In the genomic region with DNA sequence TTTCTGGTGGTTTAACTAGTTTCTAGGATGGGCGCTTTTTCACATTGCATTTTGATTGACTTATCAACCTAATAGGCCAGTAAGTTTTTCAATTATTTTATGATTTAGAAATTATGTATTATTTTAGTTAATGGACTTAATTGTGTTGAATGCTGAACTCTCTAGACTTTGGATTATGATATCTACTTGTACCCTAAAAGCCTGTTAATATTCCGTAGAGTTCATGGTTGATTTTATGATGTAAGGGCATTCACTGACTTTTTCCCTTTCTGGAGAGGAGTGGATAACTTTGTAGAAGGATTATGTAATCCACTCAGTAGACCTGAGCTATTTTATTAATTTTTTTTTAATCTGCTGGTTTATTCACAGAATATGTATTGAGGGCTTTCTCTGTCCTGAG, we compare ENCODE assay signal across 32 mouse cellular contexts.
"Had no signal": no experiment of that assay in that cellular context is flagged by ENCODE, and none has a peak within 500 bp of the region (broad histone marks: within the 10 kb centered on the region; RNA-seq: fewer than 3 reads in every experiment).

No protein-coding gene starts in this region.

- H3K27ac ChIP-seq: heart, embryonic 10.5 days; heart, embryonic 13.5 days; hindbrain, embryonic 10.5 days; hindbrain, embryonic 12.5 days; hindbrain, embryonic 14.5 days; hindbrain, embryonic 15.5 days; hindbrain, postnatal 0 days; intestine, embryonic 15.5 days; kidney, postnatal 0 days had no signal

- ATAC-seq: hindbrain, embryonic 16.5 days; hindbrain, postnatal 0 days; intestine, embryonic 15.5 days; intestine, embryonic 16.5 days; intestine, postnatal 0 days had no signal

- H3K4me3 ChIP-seq: heart, embryonic 10.5 days; heart, embryonic 12.5 days; heart, embryonic 13.5 days; heart, embryonic 15.5 days; hindbrain, embryonic 10.5 days; hindbrain, embryonic 12.5 days; hindbrain, embryonic 13.5 days; hindbrain, embryonic 15.5 days; intestine, embryonic 15.5 days; kidney, embryonic 15.5 days had no signal

- H3K4me1 ChIP-seq: hindbrain, embryonic 12.5 days; hindbrain, embryonic 13.5 days; hindbrain, embryonic 15.5 days had no signal

- H3K36me3 ChIP-seq: heart, embryonic 10.5 days; heart, embryonic 12.5 days; heart, embryonic 13.5 days; heart, embryonic 15.5 days; hindbrain, embryonic 10.5 days; hindbrain, embryonic 12.5 days; hindbrain, embryonic 13.5 days; hindbrain, embryonic 15.5 days; intestine, embryonic 15.5 days; kidney, embryonic 15.5 days had no signal

- H3K9ac ChIP-seq: heart, embryonic 12.5 days; heart, embryonic 13.5 days; heart, embryonic 15.5 days; hindbrain, embryonic 12.5 days; hindbrain, embryonic 13.5 days; hindbrain, embryonic 14.5 days; hindbrain, embryonic 15.5 days; intestine, embryonic 15.5 days; kidney, embryonic 15.5 days had no signal

- H3K27me3 ChIP-seq: heart, embryonic 12.5 days; heart, embryonic 13.5 days; heart, embryonic 15.5 days; hindbrain, embryonic 12.5 days; hindbrain, embryonic 13.5 days; hindbrain, embryonic 15.5 days; intestine, embryonic 15.5 days; kidney, embryonic 15.5 days had no signal

- H3K4me2 ChIP-seq: heart, embryonic 11.5 days; heart, embryonic 12.5 days; heart, embryonic 13.5 days; heart, embryonic 15.5 days; hindbrain, embryonic 12.5 days; hindbrain, embryonic 13.5 days; hindbrain, embryonic 14.5 days; hindbrain, embryonic 15.5 days; intestine, embryonic 15.5 days; kidney, embryonic 15.5 days had no signal

- H3K9me3 ChIP-seq: heart, embryonic 10.5 days; heart, embryonic 12.5 days; heart, embryonic 13.5 days; heart, embryonic 15.5 days; hindbrain, embryonic 10.5 days; hindbrain, embryonic 12.5 days; hindbrain, embryonic 13.5 days; hindbrain, embryonic 15.5 days; intestine, embryonic 15.5 days; kidney, embryonic 15.5 days had no signal

- DNase-seq: heart, postnatal 10 days; heart, postnatal 14 days; heart, postnatal 4 days; kidney, adult 11 months; kidney, adult 18-20 months; kidney, adult 2 months; kidney, adult 8-10 months; kidney, adult 9 months; kidney, postnatal 10 days; kidney, postnatal 14 days; kidney, postnatal 25 days; kidney, postnatal 36 days; kidney, postnatal 4 days; layer of hippocampus, adult 9-11 months; layer of hippocampus, postnatal 36 days had no signal
